In the genomic region with DNA sequence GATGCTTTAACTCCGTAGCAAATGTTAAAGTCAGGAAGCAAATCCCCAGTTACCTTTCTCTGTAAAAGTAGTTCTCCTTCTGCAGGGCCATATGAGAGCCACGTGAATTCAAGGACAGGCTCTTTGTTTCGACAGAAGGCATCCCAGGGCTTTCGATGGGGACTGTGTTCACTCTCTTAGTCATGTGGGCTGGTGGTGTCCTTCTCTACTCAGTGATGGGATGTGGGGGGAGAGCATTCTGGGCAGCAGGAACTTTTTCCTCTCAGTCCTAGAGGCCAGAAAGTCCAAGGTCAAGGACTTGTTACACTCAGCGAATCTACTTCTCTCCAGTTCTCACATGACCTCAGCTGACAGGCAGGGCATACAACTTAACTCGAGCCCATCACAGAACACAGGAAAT, we compare ENCODE assay signal across 17 mouse cellular contexts.
"Had no signal": no experiment of that assay in that cellular context is flagged by ENCODE, and none has a peak within 500 bp of the region (broad histone marks: within the 10 kb centered on the region; RNA-seq: fewer than 3 reads in every experiment).

No protein-coding gene starts in this region.

- H3K4me1 ChIP-seq: liver, embryonic 13.5 days; midbrain, embryonic 12.5 days had no signal

- H3K27ac ChIP-seq: left cerebral cortex, adult 2 months; liver, embryonic 13.5 days; midbrain, embryonic 12.5 days; midbrain, embryonic 15.5 days; neural tube, embryonic 12.5 days; neural tube, embryonic 15.5 days had no signal

- H3K9ac ChIP-seq: liver, embryonic 13.5 days; midbrain, embryonic 12.5 days; midbrain, embryonic 15.5 days; neural tube, embryonic 12.5 days; neural tube, embryonic 15.5 days had no signal

- H3K36me3 ChIP-seq: liver, embryonic 13.5 days; midbrain, embryonic 12.5 days; midbrain, embryonic 15.5 days; neural tube, embryonic 12.5 days; neural tube, embryonic 15.5 days had no signal

- H3K9me3 ChIP-seq: liver, embryonic 13.5 days; midbrain, embryonic 12.5 days; midbrain, embryonic 15.5 days; neural tube, embryonic 12.5 days; neural tube, embryonic 15.5 days had no signal

- H3K4me3 ChIP-seq: left cerebral cortex, adult 2 months; liver, embryonic 13.5 days; midbrain, embryonic 12.5 days; midbrain, embryonic 15.5 days; neural tube, embryonic 12.5 days; neural tube, embryonic 15.5 days had no signal

- DNase-seq: kidney, postnatal 10 days; kidney, postnatal 36 days; layer of hippocampus, postnatal 36 days; liver, embryonic 13.5 days; lung, adult 2 months; lung, postnatal 14 days; lung, postnatal 4 days; right cerebral cortex, adult 18-20 months; right cerebral cortex, postnatal 14 days; spleen, adult 18-20 months; thymus, adult 18-20 months; thymus, postnatal 36 days had no signal

- ATAC-seq: midbrain, embryonic 15.5 days had no signal
